Mouse (Mus musculus) embryonic facial prominence, embryonic 14.5 days (tissue): ENCODE data around the gene Atp6v1e2. TPM values are rescaled to one million over a fixed set of nuclear protein-coding genes. Genes with fewer than 3 reads are reported as not detected.

Source experiments
- ATAC-seq: fragments of 200-750 bp; cut with Nextera tagmentation; 2 replicates; pipeline ENCODE4 v1.8.0; 2017; ENCODE audit warnings: low read depth, moderate number of reproducible peaks, moderate TSS enrichment
- DNase-seq: peaks from one replicate; pipeline ENCODE4 v3.0.0-alpha.2; 2015; ENCODE audit warnings: low spot score
- H3K27ac ChIP-seq: fragments of 300-500 bp; sonication (generic); replicated peaks from 2 replicates; pipeline ENCODE4 v1.5.1; 2014; ENCODE audit warnings: low read depth, mild to moderate bottlenecking, low read length, moderate library complexity
- H3K27me3 ChIP-seq: fragments of 300-500 bp; sonication (generic); replicated peaks from 2 replicates; pipeline ENCODE4 v1.6.1; 2014; ENCODE audit warnings: low read length; ENCODE audit not compliant: control insufficient read depth, insufficient read depth
- H3K36me3 ChIP-seq: fragments of 300-500 bp; sonication (generic); 2 replicates; pipeline ENCODE4 v1.6.1; 2014; ENCODE audit warnings: low read length, mixed read lengths; ENCODE audit not compliant: control insufficient read depth, insufficient read depth
- H3K4me1 ChIP-seq: fragments of 300-500 bp; sonication (generic); 2 replicates; pipeline ENCODE4 v1.6.1; 2014; ENCODE audit warnings: antibody characterized with exemption, low read length; ENCODE audit not compliant: control insufficient read depth, insufficient read depth
- H3K4me2 ChIP-seq: fragments of 300-500 bp; sonication (generic); 2 replicates; pipeline ENCODE4 v1.6.1; 2014; ENCODE audit warnings: low read depth, mild to moderate bottlenecking, low read length, moderate library complexity, mixed read lengths
- H3K4me3 ChIP-seq: fragments of 300-500 bp; sonication (generic); 2 replicates; pipeline ENCODE4 v1.5.1; 2014; ENCODE audit warnings: low read depth, mild to moderate bottlenecking, low read length
- H3K9ac ChIP-seq: fragments of 300-500 bp; sonication (generic); 2 replicates; pipeline ENCODE4 v1.6.1; 2014; ENCODE audit warnings: low read depth, mild to moderate bottlenecking, low read length, moderate library complexity, mixed read lengths
- H3K9me3 ChIP-seq: fragments of 300-500 bp; sonication (generic); 2 replicates; pipeline ENCODE4 v1.6.1; 2016; ENCODE audit warnings: low read length; ENCODE audit not compliant: control insufficient read depth
- WGBS: fragments of 180-500 bp; shearing (Covaris S2); extraction: QIAGEN DNeasy Blood & Tissue Kit; methylation state at CpG from one replicate; pipeline ENCODE4 v1.1.7; 2014; 5-methylcytosine and 5-hydroxymethylcytosine counted together
- polyA plus RNA-seq: library from polyadenylated mRNA; unstranded; fragments of >200 nt; fragmentation: Nextera tagmentation; extraction: Ambion mirVana; gene quantifications from 2 replicates; pipeline ENCODE4 v1.2.1, GENCODE M21; 2014

The Atp6v1e2 gene
- not detected in 2 replicates for polyA plus RNA-seq

DNA sequence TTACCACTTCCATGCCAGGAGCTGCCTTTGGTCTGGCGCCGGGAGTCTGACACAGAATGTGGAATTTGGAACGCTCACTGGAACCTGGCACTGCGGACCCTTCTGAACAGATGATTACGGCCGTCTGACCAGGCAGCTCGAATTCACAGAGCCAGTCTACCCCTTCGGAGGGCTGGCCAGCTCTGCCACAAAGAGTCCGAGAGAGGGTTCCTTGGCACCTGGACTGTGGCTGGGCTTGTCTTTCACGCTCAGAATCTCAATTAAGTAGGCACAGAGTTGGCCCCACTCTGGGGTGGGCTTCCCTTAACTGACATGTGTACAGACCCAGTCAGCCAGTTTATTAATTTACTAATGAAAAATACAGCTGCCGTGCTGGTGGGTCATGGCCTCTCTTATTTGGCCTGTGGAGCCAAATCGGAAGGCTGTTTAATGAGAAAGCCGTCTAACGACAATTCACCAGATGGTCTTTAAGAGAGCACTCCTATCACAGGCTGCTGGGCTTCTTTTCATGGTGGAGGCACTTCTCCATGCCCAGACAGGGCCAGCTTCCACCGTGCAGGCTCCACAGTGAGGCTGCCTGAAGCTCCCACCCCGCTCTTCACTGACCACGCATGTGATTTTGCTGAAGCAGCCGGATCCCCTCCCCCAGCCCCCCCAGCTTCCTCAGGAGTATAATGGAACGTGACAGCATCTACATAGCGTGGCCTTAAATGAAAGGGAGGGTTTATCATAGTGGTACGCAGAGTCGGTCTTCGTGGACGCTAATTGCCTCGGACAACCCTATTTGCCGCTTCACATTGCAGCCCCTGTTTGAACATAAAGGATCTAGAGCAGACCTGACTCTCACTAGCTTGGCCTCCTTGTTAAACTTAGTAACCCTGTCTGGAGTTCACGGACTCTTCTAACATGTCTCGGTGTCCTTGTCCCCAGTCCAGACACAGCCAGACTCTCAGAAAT is at the start of gene Atp6v1e2:
Gene Atp6v1e2, minus strand, starts transcription at position 58 of the 957 bp plus-strand sequence.
- Histone ChIP-seq H3K27ac (peak within 1 kb of the TSS; percentile 58; the same call in 1 of the 2 replicates), H3K4me2 (no peak within 1 kb of the TSS), H3K4me1 (peaks cover 5% of the 10 kb centered on the region; the same call in 1 of the 2 replicates), H3K9me3 (no peaks in the 10 kb centered on the region), H3K9ac (no peak within 1 kb of the TSS), H3K4me3 (no peak within 1 kb of the TSS), H3K27me3 (no peaks in the 10 kb centered on the region), H3K36me3 (no peaks in the 10 kb centered on the region)
- DNase-seq = peak; percentile 52
- 75% methylated on average over 28 of the region's 28 CpGs for WGBS
- ATAC-seq = peak; percentile 83; the same call in 1 of the 2 replicates

- Histone ChIP-seq H3K27me3 (no peaks in the 10 kb centered on the region), H3K9ac (no peak overlapping the region)
Observed at GRCm38 (mm10) chr17:86997323-86997722, 49.6 kb upstream of the Atp6v1e2 start.

GRCm38 (mm10) chr17:86991306-86991705 is 43.6 kb upstream of the Atp6v1e2 start:
- ATAC-seq = no peak
- Histone ChIP-seq H3K27ac (no peak overlapping the region), H3K27me3 (no peaks in the 10 kb centered on the region), H3K9ac (no peak overlapping the region; the same call in 1 of the 2 replicates), H3K36me3 (peaks cover 4% of the 10 kb centered on the region; the same call in 1 of the 2 replicates), H3K9me3 (no peaks in the 10 kb centered on the region), H3K4me1 (peaks cover 4% of the 10 kb centered on the region; the same call in 1 of the 2 replicates), H3K4me2 (no peak overlapping the region), H3K4me3 (no peak overlapping the region)
- no peak for DNase-seq
- 83% methylated on average over 8 of the region's 8 CpGs for WGBS

More at GRCm38 (mm10) chr17:86997323-86997722, 49.6 kb upstream of the Atp6v1e2 start:
- no peak for ATAC-seq
- Histone ChIP-seq H3K9me3 (no peaks in the 10 kb centered on the region), H3K27ac (no peak overlapping the region), H3K36me3 (peaks cover 38% of the 10 kb centered on the region), H3K4me3 (no peak overlapping the region), H3K4me2 (no peak overlapping the region), H3K4me1 (0 out of 2 replicates have a peak, but pooled peaks cover 4% of the 10 kb centered on the region)
- no peak for DNase-seq
- 90% methylated on average over 6 of the region's 6 CpGs for WGBS

DNA sequence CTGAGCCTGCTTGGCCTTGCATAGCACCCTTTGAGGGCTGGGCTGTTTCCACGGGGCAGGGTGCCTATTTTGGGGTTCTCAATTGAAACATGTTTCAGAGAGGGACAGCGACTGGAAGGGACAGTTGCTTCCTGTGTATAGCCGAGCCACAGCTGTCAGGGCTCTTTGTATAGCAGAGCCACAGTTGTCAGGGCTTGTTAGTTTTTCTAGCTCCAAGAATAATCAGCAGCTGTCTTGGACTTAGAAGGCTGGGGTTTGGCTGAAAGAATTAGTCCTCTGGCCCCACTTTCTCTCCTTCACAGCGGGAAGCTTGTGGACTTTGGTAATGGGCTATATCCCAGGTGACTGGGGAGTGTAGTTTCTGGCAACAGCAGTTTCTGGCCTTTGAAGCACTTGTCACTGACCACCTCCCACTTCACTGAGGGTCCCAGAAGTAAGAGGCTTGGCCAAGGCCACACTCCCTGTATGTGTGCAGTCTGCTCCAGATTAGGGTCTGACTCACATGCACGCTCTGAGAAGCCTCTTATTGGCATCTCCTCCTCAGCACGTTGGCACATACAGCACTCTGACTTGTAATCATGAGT is 41.0 kb upstream of the Atp6v1e2 start:
- Histone ChIP-seq H3K9ac (no peak overlapping the region), H3K4me3 (no peak overlapping the region), H3K4me2 (no peak overlapping the region), H3K27me3 (no peaks in the 10 kb centered on the region), H3K27ac (no peak overlapping the region; the same call in 1 of the 2 replicates), H3K4me1 (peaks cover 4% of the 10 kb centered on the region), H3K9me3 (no peaks in the 10 kb centered on the region), H3K36me3 (0 out of 2 replicates have a peak, but pooled peaks cover 3% of the 10 kb centered on the region)
- ATAC-seq (peak; percentile 76), DNase-seq (peak; percentile 86)
- 55% methylated on average over 6 of the region's 6 CpGs for WGBS

- Histone ChIP-seq H3K9ac (no peak overlapping the region), H3K36me3 (peaks cover 8% of the 10 kb centered on the region; the same call in 1 of the 2 replicates), H3K4me1 (peaks cover under 1% of the 10 kb centered on the region), H3K27ac (no peak overlapping the region), H3K4me3 (no peak overlapping the region), H3K27me3 (no peaks in the 10 kb centered on the region), H3K9me3 (no peaks in the 10 kb centered on the region), H3K4me2 (no peak overlapping the region)
- ATAC-seq (no peak; the same call in 1 of the 2 replicates), DNase-seq (peak; percentile 35)
- WGBS = 81% methylated on average over 5 of the region's 5 CpGs
Observed at GRCm38 (mm10) chr17:86988161-86988560, 40.5 kb upstream of the Atp6v1e2 start.

DNA sequence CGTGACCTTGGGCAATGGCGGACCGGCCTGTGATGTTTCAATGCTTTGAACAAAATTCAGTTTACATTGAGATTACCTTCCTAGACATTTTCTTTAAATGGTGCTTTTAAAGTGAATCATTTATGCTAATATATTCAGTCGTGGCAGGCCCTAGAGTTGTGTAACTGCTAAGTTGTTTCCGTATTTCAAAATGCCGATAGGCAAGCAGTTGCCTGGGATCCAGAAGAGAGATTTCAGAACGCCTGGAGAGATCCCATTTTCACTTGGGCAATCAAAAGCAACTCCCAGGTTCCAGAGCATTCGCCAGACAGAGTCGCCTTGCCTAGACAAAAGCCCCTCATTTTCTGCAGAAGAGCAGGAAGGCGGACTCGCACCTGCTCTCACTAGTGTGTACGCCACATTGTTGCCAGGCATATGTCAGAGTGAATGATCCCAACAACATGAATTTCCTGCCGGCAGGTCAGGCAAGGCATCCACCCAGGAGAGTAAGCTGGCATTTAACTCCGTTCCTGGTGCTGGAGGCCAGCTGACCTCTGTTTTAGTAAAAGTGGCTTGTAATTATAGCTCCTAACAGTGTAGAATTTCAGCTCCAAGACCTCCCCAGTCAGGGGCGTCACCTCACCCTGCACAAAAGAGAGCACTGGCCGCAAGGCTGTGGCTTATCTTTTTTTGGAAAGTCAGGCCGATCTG is 38.9 kb upstream of the Atp6v1e2 start:
- Histone ChIP-seq H3K4me1 (no peaks in the 10 kb centered on the region; the same call in none of the 2 replicates), H3K36me3 (peaks cover 16% of the 10 kb centered on the region), H3K9me3 (no peaks in the 10 kb centered on the region), H3K4me3 (no peak overlapping the region), H3K27me3 (no peaks in the 10 kb centered on the region), H3K9ac (0 out of 2 replicates have a peak overlapping the region, but pooled peaks have one; percentile 14), H3K27ac (peak overlapping the region; percentile 56), H3K4me2 (no peak overlapping the region)
- 48% methylated on average over 17 of the region's 17 CpGs for WGBS
- ATAC-seq (peak; percentile 69), DNase-seq (peak; percentile 75)

GRCm38 (mm10) chr17:86982497-86982896 is 34.8 kb upstream of the Atp6v1e2 start:
- Histone ChIP-seq H3K9me3 (no peaks in the 10 kb centered on the region), H3K4me1 (no peaks in the 10 kb centered on the region; the same call in 1 of the 2 replicates), H3K4me3 (no peak overlapping the region), H3K4me2 (no peak overlapping the region), H3K36me3 (peaks cover 32% of the 10 kb centered on the region), H3K27me3 (no peaks in the 10 kb centered on the region), H3K27ac (no peak overlapping the region), H3K9ac (no peak overlapping the region)
- DNase-seq (no peak), ATAC-seq (no peak)
- WGBS = 71% methylated on average over 9 of the region's 9 CpGs

GRCm38 (mm10) chr17:86981701-86982100 is 34.0 kb upstream of the Atp6v1e2 start:
- 93% methylated on average over 2 of the region's 2 CpGs for WGBS
- no peak for DNase-seq
- H3K36me3 ChIP-seq = peaks cover 32% of the 10 kb centered on the region

More at GRCm38 (mm10) chr17:86981701-86982100, 34.0 kb upstream of the Atp6v1e2 start:
- ATAC-seq = no peak
- no peaks in the 10 kb centered on the region for H3K27me3 ChIP-seq
- no peaks in the 10 kb centered on the region for H3K9me3 ChIP-seq
- no peaks in the 10 kb centered on the region; the same call in 1 of the 2 replicates for H3K4me1 ChIP-seq
- no peak overlapping the region for H3K4me3 ChIP-seq
- H3K9ac ChIP-seq = no peak overlapping the region
- H3K27ac ChIP-seq = no peak overlapping the region
- H3K4me2 ChIP-seq = no peak overlapping the region
